Mouse (Mus musculus): ENCODE results near the gene Cbln3. TPM values are rescaled to one million over a fixed set of nuclear protein-coding genes. Genes with fewer than 3 reads are reported as not detected.

Cbln3 gene
- polyA plus RNA-seq (2014; fragmentation: Nextera tagmentation; extraction: Ambion mirVana): 0.13 and 0.22 TPM in 2 replicates

DNA sequence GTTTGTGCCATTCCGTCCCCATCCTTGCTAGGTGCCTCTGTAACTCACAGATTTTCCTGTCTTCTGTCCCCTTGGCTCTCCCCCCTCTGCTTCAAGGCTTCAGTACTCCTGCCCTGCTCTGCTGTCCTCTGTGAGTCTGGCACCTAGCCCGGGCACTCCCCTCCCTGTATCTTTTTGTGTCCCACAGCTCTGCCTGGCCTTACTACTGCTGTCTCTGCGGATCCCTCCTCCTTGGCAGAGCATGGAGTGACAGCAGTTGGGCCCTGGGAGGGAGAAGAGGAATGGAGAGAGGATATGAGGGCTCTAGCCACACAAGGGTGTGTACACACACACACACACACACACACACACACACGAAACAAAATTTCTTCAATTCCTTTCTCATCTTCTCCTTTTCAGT is at the start of gene Cbln3:
Gene Cbln3 (minus strand): TSS at position 227 of the 400 bp plus-strand sequence.
- WGBS: 40% methylated on average over 4 of the region's 4 CpGs
- ATAC-seq (ENCODE audit: insufficient read depth, low FRiP score, low TSS enrichment): peak; percentile 5; the same call in 1 of the 2 replicates
- Histone ChIP-seq H3K27me3 (ENCODE audit: control insufficient read depth, insufficient read depth, low read length) (no peaks in the 10 kb centered on the region), H3K27ac (ENCODE audit: low read depth, low read length) (peak within 1 kb of the TSS; percentile 69), H3K9ac (ENCODE audit: low read length) (peak within 1 kb of the TSS; percentile 86), H3K4me3 (ENCODE audit: low read depth, low read length) (peak within 1 kb of the TSS; percentile 67), H3K9me3 (ENCODE audit: control insufficient read depth, low read length) (no peaks in the 10 kb centered on the region), H3K4me1 (ENCODE audit: control insufficient read depth, insufficient read depth, low read length) (peaks cover 8% of the 10 kb centered on the region; the same call in 1 of the 2 replicates), H3K4me2 (ENCODE audit: low read depth) (peak within 1 kb of the TSS; percentile 80), H3K36me3 (ENCODE audit: control insufficient read depth, insufficient read depth, low read length) (peaks cover 3% of the 10 kb centered on the region; the same call in 1 of the 2 replicates)
- no peak for DNase-seq (ENCODE audit: low spot score)

DNA sequence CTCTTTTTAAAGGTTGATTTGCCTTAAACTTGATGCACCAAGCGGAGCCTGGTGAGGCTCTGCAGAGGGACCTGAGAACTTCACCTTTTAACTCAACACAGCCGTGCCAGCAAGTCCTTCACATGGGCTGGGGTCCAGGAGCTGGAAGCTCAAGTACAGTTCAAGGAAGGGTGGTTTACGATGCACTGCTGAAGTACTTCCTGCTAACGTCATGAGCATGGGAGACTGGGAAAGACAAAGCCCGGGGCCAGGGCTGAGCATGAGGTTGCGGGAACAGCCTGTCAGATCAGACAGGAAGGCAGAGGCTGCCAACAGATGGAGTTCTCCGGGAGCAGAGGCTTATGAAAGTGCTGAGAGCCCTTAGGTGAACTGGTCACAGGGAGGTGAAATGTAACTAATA is 49.4 kb upstream of the Cbln3 start:
- DNase-seq (ENCODE audit: low spot score): no peak

GRCm38 (mm10) chr14:55929263-55929997 is 45.2 kb upstream of the Cbln3 start:
- no peaks in the 10 kb centered on the region for H3K9me3 ChIP-seq (ENCODE audit: control insufficient read depth, low read length)
- H3K4me3 ChIP-seq (ENCODE audit: low read depth, low read length): no peak overlapping the region
- H3K36me3 ChIP-seq (ENCODE audit: control insufficient read depth, insufficient read depth, low read length): no peaks in the 10 kb centered on the region
- WGBS: 77% methylated on average over 12 of the region's 12 CpGs
- no peak overlapping the region for H3K4me2 ChIP-seq (ENCODE audit: low read depth)
- DNase-seq (ENCODE audit: low spot score): no peak
- H3K27ac ChIP-seq (ENCODE audit: low read depth, low read length): no peak overlapping the region
- no peaks in the 10 kb centered on the region for H3K4me1 ChIP-seq (ENCODE audit: control insufficient read depth, insufficient read depth, low read length)
- no peak for ATAC-seq (ENCODE audit: insufficient read depth, low FRiP score, low TSS enrichment)
- no peaks in the 10 kb centered on the region for H3K27me3 ChIP-seq (ENCODE audit: control insufficient read depth, insufficient read depth, low read length)
- H3K9ac ChIP-seq (ENCODE audit: low read length): no peak overlapping the region

More for the DNA sequence above, 49.4 kb upstream of the Cbln3 start:
- Histone ChIP-seq H3K4me2 (ENCODE audit: low read depth) (no peak overlapping the region), H3K27ac (ENCODE audit: low read depth, low read length) (no peak overlapping the region), H3K36me3 (ENCODE audit: control insufficient read depth, insufficient read depth, low read length) (no peaks in the 10 kb centered on the region), H3K4me3 (ENCODE audit: low read depth, low read length) (no peak overlapping the region), H3K9ac (ENCODE audit: low read length) (no peak overlapping the region), H3K9me3 (ENCODE audit: control insufficient read depth, low read length) (no peaks in the 10 kb centered on the region), H3K4me1 (ENCODE audit: control insufficient read depth, insufficient read depth, low read length) (no peaks in the 10 kb centered on the region), H3K27me3 (ENCODE audit: control insufficient read depth, insufficient read depth, low read length) (no peaks in the 10 kb centered on the region)
- no peak for ATAC-seq (ENCODE audit: insufficient read depth, low FRiP score, low TSS enrichment)
- 59% methylated on average over 7 of the region's 7 CpGs for WGBS

GRCm38 (mm10) chr14:55926847-55927246 is 42.7 kb upstream of the Cbln3 start:
- ATAC-seq (ENCODE audit: insufficient read depth, low FRiP score, low TSS enrichment): no peak
- Histone ChIP-seq H3K4me2 (ENCODE audit: low read depth) (no peak overlapping the region), H3K9me3 (ENCODE audit: control insufficient read depth, low read length) (no peaks in the 10 kb centered on the region), H3K4me1 (ENCODE audit: control insufficient read depth, insufficient read depth, low read length) (no peaks in the 10 kb centered on the region), H3K9ac (ENCODE audit: low read length) (no peak overlapping the region), H3K36me3 (ENCODE audit: control insufficient read depth, insufficient read depth, low read length) (no peaks in the 10 kb centered on the region), H3K27me3 (ENCODE audit: control insufficient read depth, insufficient read depth, low read length) (no peaks in the 10 kb centered on the region), H3K4me3 (ENCODE audit: low read depth, low read length) (no peak overlapping the region), H3K27ac (ENCODE audit: low read depth, low read length) (no peak overlapping the region)
- 86% methylated on average over 4 of the region's 4 CpGs for WGBS
- no peak for DNase-seq (ENCODE audit: low spot score)

GRCm38 (mm10) chr14:55922475-55923232 is 38.5 kb upstream of the Cbln3 start:
- Histone ChIP-seq H3K9ac (ENCODE audit: low read length) (no peak overlapping the region), H3K4me1 (ENCODE audit: control insufficient read depth, insufficient read depth, low read length) (no peaks in the 10 kb centered on the region), H3K4me2 (ENCODE audit: low read depth) (no peak overlapping the region), H3K36me3 (ENCODE audit: control insufficient read depth, insufficient read depth, low read length) (no peaks in the 10 kb centered on the region), H3K4me3 (ENCODE audit: low read depth, low read length) (no peak overlapping the region), H3K27me3 (ENCODE audit: control insufficient read depth, insufficient read depth, low read length) (no peaks in the 10 kb centered on the region), H3K27ac (ENCODE audit: low read depth, low read length) (no peak overlapping the region), H3K9me3 (ENCODE audit: control insufficient read depth, low read length) (no peaks in the 10 kb centered on the region)
- no peak for ATAC-seq (ENCODE audit: insufficient read depth, low FRiP score, low TSS enrichment)
- 76% methylated on average over 7 of the region's 7 CpGs for WGBS
- DNase-seq (ENCODE audit: low spot score): no peak

GRCm38 (mm10) chr14:55918240-55919082 is 34.3 kb upstream of the Cbln3 start:
- no peak overlapping the region for H3K4me3 ChIP-seq (ENCODE audit: low read depth, low read length)
- no peaks in the 10 kb centered on the region for H3K27me3 ChIP-seq (ENCODE audit: control insufficient read depth, insufficient read depth, low read length)
- peak; percentile 76 for DNase-seq (ENCODE audit: low spot score)
- no peak overlapping the region for H3K27ac ChIP-seq (ENCODE audit: low read depth, low read length)
- H3K36me3 ChIP-seq (ENCODE audit: control insufficient read depth, insufficient read depth, low read length): no peaks in the 10 kb centered on the region
- peak; percentile 63 for ATAC-seq (ENCODE audit: insufficient read depth, low FRiP score, low TSS enrichment)
- H3K9ac ChIP-seq (ENCODE audit: low read length): no peak overlapping the region
- H3K4me1 ChIP-seq (ENCODE audit: control insufficient read depth, insufficient read depth, low read length): no peaks in the 10 kb centered on the region
- WGBS: 42% methylated on average over 14 of the region's 14 CpGs
- H3K9me3 ChIP-seq (ENCODE audit: control insufficient read depth, low read length): no peaks in the 10 kb centered on the region
- no peak overlapping the region for H3K4me2 ChIP-seq (ENCODE audit: low read depth)

DNA sequence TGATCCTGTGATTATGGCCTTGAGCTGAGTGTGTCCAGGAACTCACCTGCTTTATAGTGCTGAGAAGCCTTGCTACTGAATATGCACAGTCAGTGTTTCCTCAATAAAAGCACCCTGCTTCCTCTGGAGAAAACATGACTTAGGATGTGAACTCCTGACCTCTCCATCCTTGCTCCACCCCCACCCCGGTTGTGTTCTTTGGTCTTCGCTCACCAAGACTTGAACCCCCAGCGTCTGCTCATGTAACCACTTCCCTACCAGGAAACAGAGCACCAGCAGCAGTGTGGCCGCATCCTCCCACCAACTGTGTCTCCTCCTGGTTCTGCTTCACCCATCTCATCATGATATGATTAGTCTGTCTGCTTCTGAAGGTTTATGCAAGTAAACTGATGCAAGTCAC is 29.2 kb upstream of the Cbln3 start:
- H3K4me2 ChIP-seq (ENCODE audit: low read depth): no peak overlapping the region
- H3K27me3 ChIP-seq (ENCODE audit: control insufficient read depth, insufficient read depth, low read length): no peaks in the 10 kb centered on the region
- H3K4me1 ChIP-seq (ENCODE audit: control insufficient read depth, insufficient read depth, low read length): no peaks in the 10 kb centered on the region
- DNase-seq (ENCODE audit: low spot score) (no peak), ATAC-seq (ENCODE audit: insufficient read depth, low FRiP score, low TSS enrichment) (no peak)
- H3K9ac ChIP-seq (ENCODE audit: low read length): no peak overlapping the region
- no peaks in the 10 kb centered on the region for H3K36me3 ChIP-seq (ENCODE audit: control insufficient read depth, insufficient read depth, low read length)
- 45% methylated on average over 4 of the region's 4 CpGs for WGBS
- H3K4me3 ChIP-seq (ENCODE audit: low read depth, low read length): no peak overlapping the region
- no peaks in the 10 kb centered on the region for H3K9me3 ChIP-seq (ENCODE audit: control insufficient read depth, low read length)
- no peak overlapping the region for H3K27ac ChIP-seq (ENCODE audit: low read depth, low read length)

- H3K27ac ChIP-seq (ENCODE audit: low read depth, low read length): no peak overlapping the region
- no peak for ATAC-seq (ENCODE audit: insufficient read depth, low FRiP score, low TSS enrichment)
- H3K9ac ChIP-seq (ENCODE audit: low read length): no peak overlapping the region
- H3K9me3 ChIP-seq (ENCODE audit: control insufficient read depth, low read length): no peaks in the 10 kb centered on the region
- H3K4me3 ChIP-seq (ENCODE audit: low read depth, low read length): no peak overlapping the region
- H3K36me3 ChIP-seq (ENCODE audit: control insufficient read depth, insufficient read depth, low read length): no peaks in the 10 kb centered on the region
- no peak for DNase-seq (ENCODE audit: low spot score)
- H3K4me2 ChIP-seq (ENCODE audit: low read depth): no peak overlapping the region
- no peaks in the 10 kb centered on the region for H3K27me3 ChIP-seq (ENCODE audit: control insufficient read depth, insufficient read depth, low read length)
- H3K4me1 ChIP-seq (ENCODE audit: control insufficient read depth, insufficient read depth, low read length): 0 out of 2 replicates have a peak, but pooled peaks cover 3% of the 10 kb centered on the region
- WGBS: 48% methylated on average over 1 of the region's 1 CpGs
Observed at GRCm38 (mm10) chr14:55905518-55905917, 21.3 kb upstream of the Cbln3 start.
